Mouse (Mus musculus): ENCODE measurements around the gene Dnajb5. TPM values are rescaled to one million over a fixed set of nuclear protein-coding genes. Genes with fewer than 3 reads are reported as not detected.

Dnajb5 gene
- total RNA-seq, 2 experiments from 2014 or later: 68.7 to 78.0 TPM

Other genes with a start within 250 kb of the Dnajb5 start
- gene 4930578G10Rik, start 214.3 kb upstream of the Dnajb5 start, total RNA-seq (2021): not detected
- gene Ccl19, start 193.2 kb upstream of the Dnajb5 start, total RNA-seq (2021): under 1 TPM; 0.50 to 0.66 TPM
- 10 to 100 TPM; 28.5 to 32.0 TPM for gene Ccl21a, start 175.8 kb upstream of the Dnajb5 start, total RNA-seq (2021)
- gene Fam205a1, start 95.9 kb upstream of the Dnajb5 start, total RNA-seq (2021): not detected
- not detected for gene Gm12394, start 93.0 kb upstream of the Dnajb5 start, total RNA-seq (2021)
- 1 to 10 TPM; 4.0 to 4.1 TPM for gene Fam205c, start 75.6 kb upstream of the Dnajb5 start, total RNA-seq (2021)
- 1 to 10 TPM; 6.0 to 8.4 TPM for gene Phf24, start 33.2 kb upstream of the Dnajb5 start, total RNA-seq (2021)
- not detected for gene 1700022I11Rik, start 19.8 kb downstream of the Dnajb5 start, total RNA-seq (2021)
- gene Vcp, start 50.7 kb downstream of the Dnajb5 start, total RNA-seq (2021): 100 to 1,000 TPM; 285 to 286 TPM
- gene Fancg, start 60.7 kb downstream of the Dnajb5 start, total RNA-seq (2021): 1 to 10 TPM; 4.7 to 4.8 TPM
- gene Pigo, start 76.0 kb downstream of the Dnajb5 start, total RNA-seq (2021): 10 to 100 TPM; 22.1 to 24.5 TPM
- gene Stoml2, start 81.9 kb downstream of the Dnajb5 start, total RNA-seq (2021): 10 to 100 TPM; 97.8 to 99.2 TPM
- gene Fam214b, start 96.4 kb downstream of the Dnajb5 start, total RNA-seq (2021): 10 to 100 TPM; 33.7 to 33.8 TPM
- gene Unc13b, start 109.1 kb downstream of the Dnajb5 start, total RNA-seq (2021): 10 to 100 TPM; 20.3 to 25.2 TPM

Measured in heart, postnatal 14 days (tissue).